Mouse (Mus musculus) gastrocnemius, adult 18-20 months (tissue): Measurements from ENCODE around the gene Arsa. TPM values are rescaled to one million over a fixed set of nuclear protein-coding genes. Genes with fewer than 3 reads are reported as not detected.

Experiments
- DNase-seq: peaks from one replicate; pipeline ENCODE4 v3.0.0; 2021; ENCODE audit warnings: low spot score
- total RNA-seq, 2 experiments: library from RNA; stranded (reverse); gene quantifications; 2 replicates each; pipeline ENCODE4 v1.2.3; 2021

Gene Arsa
- total RNA-seq, 2 experiments from 2014 or later: 2.8 to 4.0 TPM

DNA sequence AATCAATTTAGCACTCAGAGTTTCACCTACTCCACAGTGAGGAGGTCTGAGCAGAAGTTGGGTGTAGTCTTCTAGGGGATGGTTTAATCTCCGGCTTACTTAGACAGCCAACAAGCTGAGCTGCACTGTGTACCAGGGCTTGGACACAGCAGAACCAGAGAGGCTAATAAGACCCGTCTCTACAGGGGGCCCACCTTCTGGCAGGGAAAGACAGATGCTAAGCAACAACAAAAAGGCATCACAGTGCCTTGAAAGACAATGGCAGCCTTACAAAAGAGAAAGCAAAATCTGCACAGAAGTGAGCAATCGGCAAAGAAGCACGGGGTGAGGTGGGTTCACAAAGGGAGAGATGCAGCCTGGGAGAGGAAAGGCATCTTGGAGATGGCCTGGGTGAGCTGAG lies 18.9 kb upstream of the Arsa start:
- no peak for DNase-seq

DNA sequence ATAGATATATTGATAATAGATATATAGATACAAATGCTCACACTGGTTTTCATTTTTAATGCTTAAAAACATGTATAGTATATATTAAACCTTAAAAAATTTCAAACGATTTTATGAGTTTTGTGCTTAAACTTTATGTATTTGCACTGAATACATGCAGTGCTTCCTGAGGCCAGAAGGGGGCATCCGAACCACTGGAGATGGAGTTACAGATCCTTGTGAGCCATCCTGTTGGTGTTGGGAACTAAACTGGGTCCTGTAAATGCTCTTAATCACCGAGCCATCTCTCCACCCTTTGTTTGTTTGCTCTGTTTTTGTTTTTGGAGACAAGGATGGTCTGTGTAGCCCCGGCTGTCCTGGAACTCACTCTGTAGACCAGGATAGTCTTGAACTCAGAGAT lies 17.7 kb upstream of the Arsa start:
- DNase-seq: no peak

DNA sequence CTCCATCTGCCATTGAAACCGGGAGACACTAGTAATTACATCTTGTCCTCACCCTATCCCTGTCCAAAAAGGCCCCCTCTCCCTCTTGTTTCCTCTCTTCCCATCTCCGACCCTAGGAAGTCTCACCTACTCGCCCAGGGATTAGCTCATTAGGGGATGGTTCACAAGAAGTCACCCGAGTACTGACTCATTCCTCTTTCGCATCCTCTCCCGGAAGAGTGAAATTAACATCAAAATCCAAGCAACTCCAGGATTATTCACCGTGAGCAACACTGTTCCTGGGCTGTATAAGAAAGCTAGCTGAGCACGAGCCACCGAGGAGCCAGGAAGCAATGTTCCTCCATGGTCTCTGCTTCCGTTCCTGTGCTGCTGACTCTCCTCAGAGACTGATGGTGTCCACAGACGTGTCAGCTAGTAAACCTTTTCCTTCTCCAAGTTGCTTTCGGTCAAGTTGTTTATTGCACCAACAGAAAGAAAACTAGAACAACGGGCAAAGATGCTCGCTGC lies 11.4 kb upstream of the Arsa start:
- DNase-seq: no peak

DNA sequence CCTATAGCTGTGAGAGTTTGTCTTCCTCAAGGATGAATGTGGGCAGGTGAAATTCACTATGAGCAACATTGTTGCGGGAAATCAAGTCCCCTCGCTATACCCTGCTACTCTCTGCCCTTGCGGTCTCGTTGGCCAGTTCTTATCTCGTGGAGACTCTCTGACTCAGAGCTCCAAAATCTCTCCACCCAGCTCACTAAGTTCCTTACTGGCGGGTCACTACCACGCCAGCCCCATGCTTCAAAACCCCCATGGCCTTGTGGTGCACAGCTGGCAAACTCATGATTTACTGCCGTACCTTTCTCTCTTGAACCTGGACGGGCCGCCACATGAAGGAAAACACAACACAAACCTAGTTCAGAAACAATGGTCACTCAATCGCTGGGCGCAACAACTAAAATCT lies 11.0 kb upstream of the Arsa start:
- DNase-seq: no peak

DNA sequence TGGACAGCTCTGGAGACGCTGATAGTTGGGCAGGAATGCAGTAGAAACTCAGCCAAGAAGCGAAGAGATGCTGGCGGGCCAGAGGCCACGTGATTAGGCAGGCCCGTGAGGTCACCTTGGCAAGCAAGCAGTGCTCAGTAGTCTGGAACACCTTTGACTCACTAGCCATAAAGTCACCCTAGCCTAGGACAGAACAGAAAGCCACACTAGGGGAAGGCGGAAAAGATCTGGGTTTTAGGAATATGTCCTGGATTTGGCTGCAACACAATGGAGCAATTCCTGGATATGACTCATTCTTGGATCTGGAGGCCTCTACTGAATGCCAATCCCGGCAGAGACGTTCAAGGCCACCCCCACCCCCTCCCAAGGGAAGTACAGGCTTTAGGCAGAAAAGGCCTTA lies 3.4 kb upstream of the Arsa start:
- peak; percentile 65 for DNase-seq

DNA sequence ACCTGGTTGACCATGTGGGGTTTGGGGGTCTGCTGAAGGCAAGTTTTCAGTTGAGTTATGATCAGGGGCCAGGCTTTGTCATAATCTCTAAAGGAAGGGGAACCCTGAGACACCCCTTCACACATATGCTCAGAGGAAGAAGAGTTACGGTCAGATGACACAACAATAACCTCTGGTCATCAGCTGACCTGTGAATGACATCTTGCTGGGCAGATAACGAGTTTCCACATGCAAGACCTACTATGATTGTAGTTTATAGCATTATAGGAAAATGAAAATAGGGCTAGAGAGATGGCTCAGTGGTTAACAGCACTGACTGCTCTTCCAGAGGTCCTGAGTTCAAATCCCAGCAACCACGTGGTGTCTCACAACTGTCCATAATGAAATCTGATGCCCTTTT lies 1.4 kb upstream of the Arsa start:
- no peak for DNase-seq

DNA sequence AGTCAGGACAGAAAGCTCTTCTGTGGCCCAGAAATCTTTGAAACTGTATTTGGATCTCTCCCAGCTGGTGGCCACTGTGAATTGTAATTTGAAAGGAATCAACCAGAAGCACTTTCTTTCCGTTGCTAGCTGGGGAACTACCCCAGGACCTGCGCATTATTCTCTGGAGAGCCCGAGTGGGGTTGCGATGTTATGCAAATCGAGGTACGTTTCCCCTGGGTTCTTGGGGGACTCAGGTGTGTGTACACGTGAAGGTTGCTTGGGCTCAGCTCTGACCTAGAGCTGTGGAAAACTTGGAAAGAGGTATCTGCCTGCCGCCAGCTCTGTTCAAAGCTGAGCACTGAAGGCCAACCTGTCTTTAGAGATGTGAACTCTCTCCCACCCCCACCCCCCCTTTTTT lies 581 bp upstream of the Arsa start:
- no peak for DNase-seq

DNA sequence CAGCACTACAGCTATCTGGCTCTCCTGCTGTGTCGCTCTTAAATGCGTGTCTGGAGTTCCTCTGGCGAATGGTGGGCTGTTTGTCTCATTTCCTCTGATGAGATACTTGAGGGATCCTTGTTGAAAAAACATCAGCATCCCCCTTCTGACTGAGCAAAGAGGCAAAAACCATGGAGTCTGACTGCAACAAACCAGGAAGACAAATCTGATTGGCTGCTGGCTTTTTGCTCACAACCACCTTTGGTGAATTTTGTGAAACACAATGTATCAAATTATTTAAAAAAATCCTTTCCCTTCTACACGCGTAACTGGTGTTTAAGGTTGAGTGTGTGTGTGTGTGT lies 780 bp downstream of the Arsa start:
- no peak for DNase-seq

DNA sequence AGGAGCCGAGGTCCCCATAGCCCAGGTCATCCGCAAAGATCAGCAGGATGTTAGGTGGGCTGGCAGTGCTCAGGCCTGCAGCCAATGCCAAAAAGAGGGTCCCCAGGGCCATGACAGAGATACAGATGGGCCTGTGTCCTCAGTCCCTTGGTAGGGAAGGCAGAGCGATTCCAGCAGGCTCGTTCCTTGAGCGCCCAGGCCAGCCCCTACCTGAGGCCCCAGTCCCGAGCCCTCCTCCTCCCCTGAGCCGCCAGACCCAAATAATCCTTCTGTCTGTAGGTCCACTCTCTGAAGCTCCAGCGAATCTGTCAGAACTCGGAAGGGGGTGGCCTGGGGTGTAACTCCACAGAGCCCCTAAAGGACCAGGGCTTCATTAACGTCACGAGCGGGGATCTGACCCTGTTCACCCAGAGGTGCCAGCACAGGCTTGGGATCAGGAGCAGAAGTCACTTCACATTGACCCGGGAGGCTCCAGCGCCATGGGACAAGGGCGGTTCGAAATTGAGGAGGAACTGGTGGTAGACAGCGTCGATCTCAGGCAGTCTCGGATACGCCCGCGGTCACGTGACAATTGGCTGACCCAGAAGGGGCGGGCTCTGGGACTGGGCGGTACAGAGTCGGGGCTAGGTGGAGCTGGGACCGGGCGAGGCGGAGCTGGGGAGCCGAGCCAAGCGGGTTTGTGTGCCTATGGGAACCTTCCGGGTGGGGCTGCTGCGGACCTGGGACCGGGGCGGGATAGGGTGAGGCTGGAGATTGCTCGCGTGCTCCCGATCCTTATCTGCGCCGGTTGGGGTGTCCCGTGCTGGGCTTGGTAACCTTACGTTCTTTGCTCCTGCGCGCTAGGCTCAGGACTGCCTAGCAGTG lies 1.4 kb downstream of the Arsa start:
- DNase-seq: peak; percentile 95

DNA sequence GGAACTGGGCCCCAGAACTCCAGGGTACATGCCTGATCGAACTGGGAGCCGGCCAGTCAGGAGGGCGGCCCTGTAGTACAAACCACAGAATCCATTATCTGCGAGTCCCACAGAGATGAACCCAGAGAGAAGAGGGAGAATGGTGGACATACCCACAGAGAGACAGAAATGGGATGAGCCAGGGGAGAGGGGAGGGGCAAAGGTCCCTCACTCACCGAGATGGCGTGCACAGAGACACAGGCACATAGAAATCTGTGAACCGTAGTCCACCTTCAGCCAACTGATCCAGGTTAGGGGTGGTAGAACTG lies 2.0 kb downstream of the Arsa start:
- DNase-seq: no peak

DNA sequence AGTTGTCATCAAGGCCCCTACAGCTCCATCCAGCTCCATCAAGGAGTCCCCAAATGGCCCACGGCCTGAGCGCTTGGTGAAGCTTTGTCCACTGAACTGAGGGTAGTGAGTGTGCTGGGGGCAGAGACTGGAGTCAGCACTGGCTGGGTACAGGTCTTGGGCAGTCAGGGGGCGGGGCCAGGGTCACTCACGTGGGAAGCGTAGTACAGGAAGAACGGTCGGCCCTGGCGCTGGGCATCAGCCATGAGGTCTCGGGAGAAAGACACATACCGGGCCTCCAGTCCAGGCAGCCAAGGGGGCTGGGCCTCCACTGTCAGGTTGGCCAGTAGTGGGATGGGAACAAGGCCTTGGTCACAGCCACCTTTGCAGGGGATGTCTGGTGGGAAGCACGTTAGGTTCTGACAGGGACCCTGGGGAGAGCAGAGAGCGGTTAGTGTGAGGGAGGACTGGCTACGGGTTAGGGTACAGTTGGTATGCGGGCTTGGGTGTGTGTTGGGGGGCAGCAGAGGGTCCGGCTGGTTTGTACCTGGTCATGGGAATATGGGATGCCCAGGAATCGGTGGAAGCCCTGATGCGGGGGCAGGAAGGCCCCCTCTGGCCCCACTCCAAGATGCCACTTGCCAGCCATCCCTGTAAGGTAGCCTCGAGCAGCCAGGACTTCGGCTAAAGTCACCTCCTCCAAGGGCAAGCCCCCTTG lies 2.5 kb downstream of the Arsa start:
- no peak for DNase-seq

DNA sequence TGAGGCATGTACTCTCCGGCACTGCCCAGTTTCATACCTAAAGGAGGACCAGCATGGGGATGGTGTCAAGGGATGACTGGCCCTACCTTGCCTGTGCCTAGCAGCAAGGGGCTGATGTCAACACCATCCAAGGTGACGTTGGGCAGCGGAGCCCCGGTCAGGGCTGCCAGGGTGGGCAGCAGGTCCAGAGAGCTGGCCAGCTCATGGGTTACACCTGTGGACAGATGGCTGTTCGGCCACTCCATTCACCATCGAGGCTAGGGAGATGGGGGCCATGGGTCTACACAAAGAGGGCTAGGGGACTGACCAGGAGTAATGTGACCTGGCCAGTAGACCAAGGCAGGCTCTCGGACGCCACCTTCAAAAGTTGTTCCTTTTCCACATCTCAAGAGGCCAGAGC lies 3.3 kb downstream of the Arsa start:
- DNase-seq: no peak

DNA sequence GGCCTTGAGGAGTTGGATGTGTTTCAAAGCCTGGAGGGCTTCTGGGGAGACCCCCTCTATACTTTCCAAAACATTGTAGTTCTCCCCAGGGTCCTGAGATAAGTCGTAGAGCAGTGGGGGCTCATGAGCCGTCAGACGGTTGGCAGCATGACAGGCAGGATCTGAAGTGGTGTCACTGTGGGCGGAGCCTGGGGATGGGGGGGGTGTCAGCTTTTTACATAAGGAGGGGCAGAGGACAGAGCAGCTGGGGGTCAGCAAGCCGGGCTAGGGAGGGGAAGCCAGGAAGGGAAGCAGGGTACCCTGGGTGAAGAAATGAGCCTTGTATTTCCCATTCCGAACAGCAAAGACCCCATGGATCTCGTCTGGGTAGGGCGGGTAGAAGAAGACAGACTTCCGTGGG lies 3.9 kb downstream of the Arsa start:
- no peak for DNase-seq

DNA sequence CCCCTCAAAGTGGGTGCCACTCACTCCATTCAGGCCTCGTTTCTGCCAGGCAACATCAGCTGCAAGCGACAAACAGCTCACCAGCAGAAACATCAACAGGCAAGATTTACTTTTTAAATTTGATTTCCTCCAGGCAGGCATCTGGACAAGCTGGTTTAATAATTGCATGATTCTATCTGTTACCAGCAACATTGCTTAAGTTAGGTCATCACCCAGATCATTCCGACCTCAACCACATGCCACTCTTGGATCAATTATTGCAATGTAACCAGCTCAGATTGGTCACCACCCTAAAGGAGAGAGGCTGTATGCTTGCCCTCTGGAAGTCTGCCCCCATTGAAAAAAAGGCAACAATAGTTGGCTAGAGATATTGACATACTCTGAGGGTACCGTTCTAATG lies 5.7 kb downstream of the Arsa start:
- DNase-seq: no peak

DNA sequence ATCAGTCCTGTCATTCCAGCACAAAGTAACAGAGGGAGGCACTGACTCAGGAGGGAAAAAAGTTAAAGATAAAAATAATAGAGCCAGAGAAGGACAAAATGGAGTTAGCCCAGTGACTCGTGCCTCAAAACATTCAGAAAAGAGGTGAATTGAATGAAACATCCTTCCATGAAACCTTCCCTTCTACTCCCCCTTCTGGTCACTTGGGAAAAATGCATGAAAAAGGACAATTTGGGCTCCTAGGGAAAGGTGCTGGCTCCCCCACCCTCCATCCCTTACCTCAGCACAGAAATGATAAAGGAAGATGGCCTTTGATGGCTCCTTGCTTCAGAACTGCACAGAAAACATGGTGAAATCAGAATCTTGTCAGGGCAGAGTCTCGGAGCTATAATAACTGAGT lies 8.6 kb downstream of the Arsa start:
- peak; percentile 10 for DNase-seq

DNA sequence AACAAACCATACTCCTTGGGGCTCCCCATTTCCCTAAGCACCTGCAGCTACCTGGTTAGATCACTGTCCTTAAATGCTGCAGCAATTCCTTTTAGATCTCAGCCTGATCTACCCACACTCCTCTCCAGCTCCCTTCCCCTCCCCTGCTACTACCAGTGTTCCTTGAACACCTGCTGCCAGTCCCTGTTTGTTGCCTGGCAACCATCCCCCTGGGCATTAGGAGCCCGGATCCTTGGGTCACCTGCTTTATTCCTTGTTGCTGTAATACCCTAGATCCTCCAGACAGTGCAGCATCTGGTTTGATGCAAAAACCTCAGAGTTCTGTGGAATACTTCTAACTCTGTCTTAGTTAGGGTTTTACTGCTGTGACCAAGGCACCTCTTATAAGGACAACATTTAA lies 12.2 kb downstream of the Arsa start:
- DNase-seq: no peak

DNA sequence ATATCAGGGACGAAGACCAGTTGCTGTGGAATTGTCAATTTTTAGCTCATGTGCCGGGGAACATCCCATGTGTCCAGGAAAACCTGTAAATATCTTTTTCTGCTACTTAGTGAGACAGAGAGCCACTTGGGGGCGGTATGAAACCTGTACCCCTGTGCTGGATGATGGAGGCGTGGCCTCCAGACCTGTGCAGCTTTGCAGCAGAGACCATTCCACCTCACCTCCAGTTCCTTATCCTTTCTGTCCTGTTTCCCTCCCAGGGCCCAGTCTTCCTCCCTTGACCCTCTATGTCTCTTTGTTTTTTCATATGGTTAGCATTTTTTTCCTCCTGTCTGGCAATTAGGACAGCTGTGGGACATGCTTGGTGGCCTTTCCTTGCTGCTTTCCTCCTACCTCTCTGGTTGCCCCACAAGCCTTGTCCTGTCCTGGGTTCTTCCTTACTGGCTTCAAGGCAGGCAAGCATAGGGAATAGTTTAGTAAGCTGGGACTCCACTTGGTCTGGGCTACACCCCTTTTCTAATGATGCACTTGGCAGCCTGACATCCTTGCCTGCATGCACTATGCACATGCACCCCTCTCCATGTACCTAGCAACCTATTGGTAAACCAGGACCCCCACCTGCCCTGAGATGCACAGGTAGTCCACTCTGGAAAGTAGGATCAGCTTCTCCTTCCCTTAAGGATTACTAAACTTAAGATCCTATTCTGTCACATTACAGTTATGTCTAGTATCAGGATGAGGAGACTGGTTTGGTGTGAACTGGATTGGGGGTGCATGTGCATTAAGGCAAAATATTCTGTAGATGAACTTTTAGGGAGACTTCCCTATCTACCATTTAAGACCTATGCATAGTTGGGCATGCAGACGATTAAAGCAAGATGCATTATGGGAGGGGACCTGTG lies 13.6 kb downstream of the Arsa start:
- DNase-seq: no peak

DNA sequence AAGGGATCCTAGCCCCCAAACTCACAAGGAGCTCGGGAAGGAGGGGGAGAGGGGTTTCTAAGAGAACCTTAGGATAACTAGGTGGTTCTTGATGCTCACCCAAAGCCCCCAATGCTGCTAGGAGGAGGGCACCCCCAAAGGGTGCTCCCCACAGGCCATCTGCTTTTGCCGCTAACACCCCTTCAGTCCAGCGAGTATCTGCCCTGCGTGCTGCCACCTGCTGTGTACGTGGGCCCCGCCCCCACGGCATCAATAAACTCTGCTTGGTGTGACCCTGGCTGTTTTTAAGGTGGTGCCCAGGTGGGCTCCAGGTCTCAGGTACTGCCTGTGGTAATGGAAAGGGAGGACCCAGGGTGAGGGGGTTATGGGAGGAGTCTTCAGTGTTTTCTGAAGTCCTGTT lies 15.0 kb downstream of the Arsa start:
- no peak for DNase-seq

DNA sequence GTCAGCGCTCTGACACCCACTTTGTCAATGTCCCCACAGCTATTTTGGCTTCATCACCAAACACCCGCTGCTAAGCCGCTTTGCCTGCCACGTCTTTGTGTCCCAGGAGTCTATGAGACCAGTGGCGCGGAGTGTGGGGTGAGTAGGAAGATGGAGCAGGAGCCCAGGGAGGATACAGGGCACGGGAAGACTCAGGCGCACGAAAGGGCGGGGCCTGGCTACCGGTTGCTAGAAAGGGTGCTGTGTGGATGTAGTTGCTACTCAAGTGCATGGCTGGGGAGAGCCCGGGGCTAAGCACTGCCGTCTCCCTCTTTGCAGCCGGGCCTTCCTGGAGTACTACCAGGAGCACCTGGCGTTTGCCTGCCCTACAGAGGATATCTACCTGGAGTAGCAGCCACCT lies 15.9 kb downstream of the Arsa start:
- DNase-seq: no peak

DNA sequence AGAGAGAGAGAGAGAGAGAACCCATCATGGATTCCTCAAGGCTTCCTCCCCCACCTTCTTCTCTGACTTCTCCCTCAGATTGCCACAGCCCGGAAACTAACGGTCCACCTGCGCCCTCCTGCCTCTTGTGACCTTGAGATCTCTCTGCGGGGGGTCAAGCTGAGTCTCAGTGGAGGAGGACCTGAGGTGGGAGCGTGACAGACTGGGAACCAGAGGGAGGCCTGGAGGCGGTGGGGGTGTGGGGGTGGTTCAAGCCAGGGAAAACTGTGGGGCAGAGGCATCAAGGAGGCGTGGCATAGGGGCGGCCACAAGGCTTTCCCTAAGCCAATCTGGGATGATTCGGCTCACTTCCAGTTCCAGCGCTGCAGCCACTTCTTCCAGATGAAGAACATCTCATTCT lies 16.9 kb downstream of the Arsa start:
- no peak for DNase-seq

DNA sequence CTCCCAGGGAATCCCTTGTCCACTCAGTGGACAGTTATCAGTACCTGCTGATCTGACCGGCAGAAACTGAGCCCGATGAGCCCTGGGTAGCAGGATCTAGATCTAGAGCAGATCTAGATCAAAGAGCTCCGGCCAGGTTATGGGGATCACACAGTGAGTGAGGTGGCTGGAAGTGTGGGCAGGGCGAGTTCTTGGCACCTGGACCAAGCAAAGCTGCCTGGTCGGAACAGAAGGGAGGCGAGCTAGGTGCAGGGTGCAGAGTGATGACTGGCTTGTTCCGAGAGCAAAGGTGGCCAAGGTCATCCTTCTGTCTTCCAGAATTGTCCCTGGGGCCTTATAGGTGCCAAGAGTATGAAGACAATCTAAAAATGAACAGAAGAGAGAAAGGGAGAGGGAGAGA lies 17.4 kb downstream of the Arsa start:
- DNase-seq: no peak

DNA sequence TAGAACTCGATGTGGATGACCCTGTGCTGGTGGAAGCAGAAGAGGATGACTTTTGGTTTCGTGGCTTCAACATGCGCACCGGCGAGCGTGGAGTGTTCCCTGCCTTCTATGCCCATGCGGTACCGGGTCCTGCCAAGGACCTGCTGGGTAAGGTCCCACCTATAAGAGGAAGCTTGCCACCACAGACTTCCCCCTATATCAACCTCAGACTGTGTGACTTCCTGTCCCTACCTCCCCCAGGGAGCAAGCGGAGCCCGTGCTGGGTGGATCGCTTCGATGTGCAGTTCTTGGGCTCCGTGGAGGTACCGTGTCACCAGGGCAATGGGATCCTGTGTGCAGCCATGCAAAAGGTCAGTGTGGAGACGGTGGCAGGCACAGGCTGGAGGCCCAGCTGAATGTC lies 18.3 kb downstream of the Arsa start:
- DNase-seq: no peak
